ENCODE assay signal across 7 mouse cellular contexts in genomic region chr11:100983125-100983777, GRCm38 (mm10). TPM values are rescaled to one million over a fixed set of nuclear protein-coding genes. Genes with fewer than 3 reads are reported as not detected.
A peak's percentile ranks its signal among the peaks of the same experiment; 100 is the strongest.
DNase-seq lines count a peak whose midpoint lies in the region; ATAC-seq and TF ChIP-seq lines count a peak whose summit lies in the region.

No protein-coding gene starts in this region.

- TF ChIP-seq CTCF in cortical plate, adult 2 months (IDR thresholded peaks at IDR 0.05; ENCODE audit: extremely low read depth, insufficient read depth, low read length): peak; percentile 88
- TF ChIP-seq CTCF in small intestine, adult 2 months (IDR thresholded peaks at IDR 0.05; ENCODE audit: extremely low read depth, insufficient read length, insufficient replicate concordance, low read depth, low read length): peak; percentile 96

- H3K36me3 ChIP-seq in intestine, embryonic 15.5 days: no peaks in the 10 kb centered on the region
- no peaks in the 10 kb centered on the region for H3K36me3 ChIP-seq in limb, embryonic 11.5 days (ENCODE audit: control insufficient read depth, insufficient read depth, low read length)
- H3K36me3 ChIP-seq in midbrain, embryonic 12.5 days: no peaks in the 10 kb centered on the region
- H3K36me3 ChIP-seq in small intestine, adult 2 months (ENCODE audit: control insufficient read depth, insufficient read depth, low read length): no peaks in the 10 kb centered on the region

- 4% methylated on average over 20 of the region's 20 CpGs for WGBS in intestine, embryonic 15.5 days
- 5% methylated on average over 20 of the region's 20 CpGs for WGBS in limb, embryonic 11.5 days
- 4% methylated on average over 20 of the region's 20 CpGs for WGBS in midbrain, embryonic 12.5 days
- WGBS in small intestine, adult 2 months: 1% methylated on average over 20 of the region's 20 CpGs

- H3K4me2 ChIP-seq in intestine, embryonic 15.5 days (replicated peaks): peak overlapping the region; percentile 83
- H3K4me2 ChIP-seq in limb, embryonic 11.5 days (ENCODE audit: low read depth, severe bottlenecking): peak overlapping the region; percentile 49; the same call in 1 of the 2 replicates
- peak overlapping the region; percentile 61 for H3K4me2 ChIP-seq in midbrain, embryonic 12.5 days (replicated peaks)

- DNase-seq in adrenal gland, adult (ENCODE audit: inconsistent age in 2 of 2, low spot score in 1 of 2): peak; percentile 84 to 96
- DNase-seq in gastrocnemius, postnatal 36 days: peak; percentile 78 to 79
- DNase-seq in limb, embryonic 11.5 days (ENCODE audit: low spot score): peak; percentile 94

- no peaks in the 10 kb centered on the region for H3K9me3 ChIP-seq in intestine, embryonic 15.5 days
- H3K9me3 ChIP-seq in limb, embryonic 11.5 days (ENCODE audit: control insufficient read depth, low read length): no peaks in the 10 kb centered on the region
- no peaks in the 10 kb centered on the region for H3K9me3 ChIP-seq in midbrain, embryonic 12.5 days

- H3K9ac ChIP-seq in intestine, embryonic 15.5 days: peak overlapping the region; percentile 57
- peak overlapping the region; percentile 30; the same call in 1 of the 2 replicates for H3K9ac ChIP-seq in limb, embryonic 11.5 days (ENCODE audit: low read length)
- peak overlapping the region; percentile 37; the same call in 1 of the 2 replicates for H3K9ac ChIP-seq in midbrain, embryonic 12.5 days (replicated peaks)

- H3K27ac ChIP-seq in cortical plate, adult 2 months (ENCODE audit: insufficient read depth, low read length): no peak overlapping the region
- H3K27ac ChIP-seq in intestine, embryonic 15.5 days: no peak overlapping the region
- no peak overlapping the region for H3K27ac ChIP-seq in limb, embryonic 11.5 days (replicated peaks; ENCODE audit: low read depth, low read length)
- no peak overlapping the region for H3K27ac ChIP-seq in midbrain, embryonic 12.5 days (replicated peaks)
- H3K27ac ChIP-seq in small intestine, adult 2 months (ENCODE audit: insufficient read depth, low read depth, low read length): no peak overlapping the region; the same call in 1 of the 2 replicates

- peaks cover 2% of the 10 kb centered on the region; the same call in 1 of the 2 replicates for H3K4me1 ChIP-seq in cortical plate, adult 2 months (ENCODE audit: control insufficient read depth, insufficient read depth, low read length)
- H3K4me1 ChIP-seq in intestine, embryonic 15.5 days (replicated peaks): no peaks in the 10 kb centered on the region; the same call in 1 of the 2 replicates
- H3K4me1 ChIP-seq in limb, embryonic 11.5 days (ENCODE audit: control insufficient read depth, insufficient read depth, low read length): peaks cover 2% of the 10 kb centered on the region; the same call in 1 of the 2 replicates
- H3K4me1 ChIP-seq in midbrain, embryonic 12.5 days: 0 out of 2 replicates have a peak, but pooled peaks cover 6% of the 10 kb centered on the region
- peaks cover 3% of the 10 kb centered on the region; the same call in 1 of the 2 replicates for H3K4me1 ChIP-seq in small intestine, adult 2 months (ENCODE audit: control insufficient read depth, insufficient read depth, insufficient read length, low read length)

- intact Hi-C loops in gastrocnemius, postnatal 36 days (cut with DNase I): loop anchor here (1.0 to 2.0 kb wide), 3 partner anchors 74 to 194 kb away; no protein-coding TSS in a partner anchor

- peak; percentile 86 for ATAC-seq in intestine, embryonic 15.5 days
- peak; percentile 80; the same call in 1 of the 2 replicates for ATAC-seq in limb, embryonic 11.5 days (ENCODE audit: insufficient number of reproducible peaks, low FRiP score, low TSS enrichment, low read depth)
- ATAC-seq in midbrain, embryonic 12.5 days (ENCODE audit: low FRiP score, low read depth): peak; percentile 23; the same call in 1 of the 2 replicates

- H3K4me3 ChIP-seq in cortical plate, adult 2 months (ENCODE audit: insufficient read depth, low read length): 0 out of 2 replicates have a peak overlapping the region, but pooled peaks have one; percentile 4
- peak overlapping the region; percentile 40 for H3K4me3 ChIP-seq in intestine, embryonic 15.5 days (replicated peaks)
- H3K4me3 ChIP-seq in limb, embryonic 11.5 days (ENCODE audit: low read depth, low read length): peak overlapping the region; percentile 25; the same call in 1 of the 2 replicates
- peak overlapping the region; percentile 28 for H3K4me3 ChIP-seq in midbrain, embryonic 12.5 days
- peak overlapping the region; percentile 51 for H3K4me3 ChIP-seq in small intestine, adult 2 months (ENCODE audit: low read depth, low read length)

- H3K27me3 ChIP-seq in intestine, embryonic 15.5 days (replicated peaks): no peaks in the 10 kb centered on the region
- peaks cover 12% of the 10 kb centered on the region for H3K27me3 ChIP-seq in limb, embryonic 11.5 days (ENCODE audit: control insufficient read depth, insufficient read depth, low read length)
- H3K27me3 ChIP-seq in midbrain, embryonic 12.5 days: peaks cover 26% of the 10 kb centered on the region
- H3K27me3 ChIP-seq in small intestine, adult 2 months (ENCODE audit: control insufficient read depth, insufficient read depth, low read length): no peaks in the 10 kb centered on the region

- no peak for TF ChIP-seq POLR2A in cortical plate, adult 2 months (IDR thresholded peaks at IDR 0.05; ENCODE audit: extremely low read depth, insufficient read depth, low read length)
- no peak for TF ChIP-seq POLR2A in small intestine, adult 2 months (IDR thresholded peaks at IDR 0.05; ENCODE audit: low read depth, low read length)

RNA-seq across cellular contexts. Expression of gene Cavin1, which starts 12.6 kb away (rescaled TPM):
- polyA plus RNA-seq in cortical plate, adult 2 months (2012; rRNA removed): 20.0 and 21.1 TPM in 2 replicates
- total RNA-seq in gastrocnemius, postnatal 36 days (2021): 100 to 1,000 TPM; 148 to 153 TPM
- 223 and 237 TPM in 2 replicates for polyA plus RNA-seq in intestine, embryonic 15.5 days (2015; fragmentation: Nextera tagmentation; extraction: Ambion mirVana)
- 10.2 and 13.3 TPM in 2 replicates for polyA plus RNA-seq in limb, embryonic 11.5 days (2014; fragmentation: Nextera tagmentation; extraction: Ambion mirVana)
- 41.8 and 51.0 TPM in 2 replicates for polyA plus RNA-seq in midbrain, embryonic 12.5 days (2016; fragmentation: Nextera tagmentation; extraction: Ambion mirVana)
- 27.4 and 42.8 TPM in 2 replicates for polyA plus RNA-seq in small intestine, adult 2 months (2012; rRNA removed)

RNA-seq across cellular contexts. Expression of gene Atp6v0a1, which starts 26.0 kb away (rescaled TPM):
- polyA plus RNA-seq in cortical plate, adult 2 months (2012; rRNA removed): 333 and 341 TPM in 2 replicates
- 10 to 100 TPM; 55.7 to 57.7 TPM for total RNA-seq in gastrocnemius, postnatal 36 days (2021)
- polyA plus RNA-seq in intestine, embryonic 15.5 days (2015; fragmentation: Nextera tagmentation; extraction: Ambion mirVana): 35.4 and 36.2 TPM in 2 replicates
- polyA plus RNA-seq in limb, embryonic 11.5 days (2014; fragmentation: Nextera tagmentation; extraction: Ambion mirVana): 27.1 and 32.0 TPM in 2 replicates
- 65.6 and 67.5 TPM in 2 replicates for polyA plus RNA-seq in midbrain, embryonic 12.5 days (2016; fragmentation: Nextera tagmentation; extraction: Ambion mirVana)
- 43.5 and 69.5 TPM in 2 replicates for polyA plus RNA-seq in small intestine, adult 2 months (2012; rRNA removed)

RNA-seq across cellular contexts. Expression of gene Stat3, which starts 43.9 kb away (rescaled TPM):
- 33.0 and 38.9 TPM in 2 replicates for polyA plus RNA-seq in cortical plate, adult 2 months (2012; rRNA removed)
- total RNA-seq in gastrocnemius, postnatal 36 days (2021): 10 to 100 TPM; 38.8 to 42.9 TPM
- polyA plus RNA-seq in intestine, embryonic 15.5 days (2015; fragmentation: Nextera tagmentation; extraction: Ambion mirVana): 45.8 and 48.9 TPM in 2 replicates
- 37.1 and 39.4 TPM in 2 replicates for polyA plus RNA-seq in limb, embryonic 11.5 days (2014; fragmentation: Nextera tagmentation; extraction: Ambion mirVana)
- polyA plus RNA-seq in midbrain, embryonic 12.5 days (2016; fragmentation: Nextera tagmentation; extraction: Ambion mirVana): 31.7 and 35.0 TPM in 2 replicates
- polyA plus RNA-seq in small intestine, adult 2 months (2012; rRNA removed): 55.2 and 106 TPM in 2 replicates

Comparison
In these comparisons a context has a peak if more than half of its experiments do, and no peak if none do; other contexts are left out.
1. ATAC-seq: peak in every context shown above with its lines; median percentile 86 in intestine, embryonic 15.5 days; 80 in limb, embryonic 11.5 days; 23 in midbrain, embryonic 12.5 days.